Mouse (Mus musculus) thymus, postnatal 25 days (tissue): ENCODE measurements around the gene Cd81.

Experiments
- DNase-seq: peaks from one replicate; pipeline ENCODE4 v3.0.0; 2022

Cd81 gene

DNA sequence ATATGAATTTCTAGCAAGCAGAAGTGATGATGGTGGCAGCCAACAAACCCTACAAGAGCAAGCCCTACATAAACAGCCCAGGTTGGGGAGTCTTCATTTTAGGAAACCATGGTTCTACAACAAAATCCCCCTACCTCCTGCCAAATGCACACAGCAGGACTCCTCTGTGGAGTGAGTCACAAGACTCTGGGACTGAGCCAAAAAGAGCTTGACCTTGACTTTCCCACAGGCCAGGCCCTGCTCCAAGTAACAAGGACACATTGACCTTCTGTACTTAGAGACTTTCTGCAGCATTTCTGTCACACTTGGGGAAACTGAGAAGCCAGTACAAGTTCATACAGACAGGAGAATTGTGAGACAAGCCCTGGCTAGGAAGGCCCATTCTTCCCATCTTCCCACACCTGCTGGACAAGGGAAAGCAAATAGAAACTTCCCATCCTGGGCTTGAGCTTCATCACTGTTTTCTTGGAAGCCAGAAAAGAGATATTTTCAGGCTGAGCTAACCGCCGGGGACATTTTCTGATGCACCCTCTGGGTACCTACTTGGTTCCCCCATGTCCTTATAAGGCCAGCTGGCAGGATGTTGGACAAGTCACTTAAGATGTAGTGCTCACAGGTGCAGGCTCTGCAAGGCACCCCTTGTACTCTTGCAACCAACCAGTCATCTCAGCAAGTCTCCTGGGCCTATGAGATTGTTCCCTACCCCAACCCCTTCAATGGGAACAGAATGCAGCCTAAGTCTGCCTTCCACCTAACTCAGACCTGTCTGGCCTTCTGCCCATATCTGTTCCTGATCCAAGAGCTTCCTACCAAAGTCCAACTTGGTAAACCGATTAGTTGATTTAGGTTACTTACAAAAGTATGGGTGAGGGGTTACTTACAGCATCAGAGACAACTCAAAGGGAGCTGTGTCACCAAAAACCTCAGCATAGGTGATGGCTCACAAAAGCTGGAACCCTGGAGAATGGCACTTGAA is 2.4 kb upstream of the Cd81 start:
- DNase-seq: no peak

DNA sequence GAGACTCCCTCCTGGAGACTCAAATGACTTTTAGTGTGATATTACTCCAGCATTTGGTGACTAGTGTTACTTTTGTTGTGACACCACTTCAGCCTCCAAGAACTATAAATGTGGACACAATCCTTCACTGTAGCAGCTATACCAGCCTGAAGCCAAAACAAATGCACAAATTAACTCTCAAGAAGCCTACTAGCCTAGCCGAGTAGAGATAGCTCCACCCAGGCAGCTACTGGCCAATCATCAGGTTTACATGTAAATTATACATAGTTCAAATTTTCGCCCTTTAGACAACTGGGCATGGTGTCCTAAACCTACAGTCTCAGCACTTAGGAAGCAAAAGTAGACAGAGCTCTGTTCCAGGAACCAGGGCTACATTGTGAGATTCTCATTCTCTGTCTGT is 1.2 kb upstream of the Cd81 start:
- DNase-seq: no peak

DNA sequence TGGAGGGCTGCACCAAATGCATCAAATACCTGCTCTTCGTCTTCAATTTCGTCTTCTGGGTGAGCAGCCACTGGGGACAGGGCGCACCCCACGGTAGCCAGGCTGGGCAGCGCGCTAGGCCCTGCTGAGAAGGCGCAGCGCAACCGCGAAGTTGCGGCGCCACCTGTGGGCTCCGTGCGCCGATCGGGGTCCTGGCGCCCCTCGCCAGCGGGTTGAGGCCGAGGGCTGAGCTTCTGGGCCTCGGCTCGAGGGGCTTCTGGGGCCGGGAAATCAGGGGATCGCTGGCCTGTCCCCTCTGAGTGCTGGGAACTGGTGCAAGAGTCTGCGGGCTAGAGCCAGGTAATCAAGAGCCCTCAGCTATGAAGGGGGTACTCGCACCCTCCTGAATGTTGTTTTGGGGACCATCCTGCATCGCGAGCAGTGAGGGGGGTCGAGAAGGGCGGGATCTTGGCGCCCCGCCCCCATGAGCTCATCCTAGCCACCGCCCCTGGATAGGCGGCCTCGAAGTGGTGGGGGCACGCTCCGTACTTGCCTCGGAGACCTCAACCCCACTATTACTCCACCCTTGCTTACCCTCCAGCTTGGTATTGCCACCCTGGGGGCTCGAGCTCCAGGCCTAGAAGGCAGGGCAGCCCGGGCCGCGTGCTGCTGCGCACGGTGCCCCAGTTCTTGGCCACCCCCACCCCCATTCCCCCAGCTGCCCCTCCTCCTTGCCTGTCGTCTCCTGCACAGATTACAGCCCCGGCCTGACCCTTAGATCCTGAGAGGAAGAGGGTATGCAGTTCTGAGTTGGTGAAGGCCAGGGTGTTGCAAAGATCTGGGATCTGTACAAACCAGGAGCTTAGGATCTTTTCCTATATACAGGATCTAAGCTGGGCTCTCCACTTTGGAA is 715 bp downstream of the Cd81 start:
- DNase-seq: peak; percentile 83

DNA sequence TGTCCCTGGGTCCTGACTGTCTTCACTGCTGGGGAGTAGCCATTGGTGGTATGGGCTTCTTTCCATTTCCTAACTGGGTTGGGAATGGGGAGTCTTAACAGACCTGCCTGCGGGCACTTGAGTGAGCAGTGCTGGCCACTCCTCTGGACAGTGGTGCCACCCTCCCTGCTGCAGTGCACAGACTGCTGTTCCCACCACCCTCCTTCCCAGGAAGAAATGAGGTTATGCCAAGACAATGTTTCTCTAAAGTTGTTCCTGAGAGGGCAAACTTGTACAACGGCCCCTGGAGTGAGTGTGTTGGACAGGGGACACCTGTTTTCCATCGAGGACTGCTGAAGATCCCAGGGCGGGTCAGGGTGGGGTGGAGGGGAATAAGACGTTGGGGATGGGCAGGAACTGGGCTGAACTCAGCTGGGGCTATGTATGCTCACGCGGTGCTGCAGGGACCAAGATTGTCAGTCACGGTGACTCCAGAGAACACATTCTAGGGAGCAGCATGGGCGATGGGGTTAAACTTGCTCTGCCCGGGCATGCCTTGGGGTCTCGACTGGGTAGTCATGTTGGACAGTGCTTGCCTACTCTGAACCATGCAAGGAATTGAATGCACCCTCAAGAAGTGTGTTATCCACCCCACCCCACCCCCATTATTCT is 1.5 kb downstream of the Cd81 start:
- no peak for DNase-seq

DNA sequence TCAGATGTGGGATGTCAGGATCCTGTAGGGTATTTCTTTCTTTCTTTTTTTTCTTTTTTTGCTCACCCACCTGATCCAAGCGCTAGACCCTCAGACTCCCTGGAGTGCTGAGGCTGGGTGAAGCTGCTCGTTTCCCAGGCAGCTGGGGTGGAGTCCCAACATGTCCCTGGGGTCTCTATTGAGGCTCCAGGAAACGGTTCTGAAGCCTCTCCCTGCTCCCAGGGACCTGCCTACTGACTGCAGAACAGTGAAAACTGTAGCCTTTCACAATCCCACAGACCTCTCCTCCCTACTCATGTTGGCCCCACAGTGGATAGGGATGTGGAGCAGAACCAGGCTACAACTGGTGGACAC is 2.0 kb downstream of the Cd81 start:
- DNase-seq: no peak

DNA sequence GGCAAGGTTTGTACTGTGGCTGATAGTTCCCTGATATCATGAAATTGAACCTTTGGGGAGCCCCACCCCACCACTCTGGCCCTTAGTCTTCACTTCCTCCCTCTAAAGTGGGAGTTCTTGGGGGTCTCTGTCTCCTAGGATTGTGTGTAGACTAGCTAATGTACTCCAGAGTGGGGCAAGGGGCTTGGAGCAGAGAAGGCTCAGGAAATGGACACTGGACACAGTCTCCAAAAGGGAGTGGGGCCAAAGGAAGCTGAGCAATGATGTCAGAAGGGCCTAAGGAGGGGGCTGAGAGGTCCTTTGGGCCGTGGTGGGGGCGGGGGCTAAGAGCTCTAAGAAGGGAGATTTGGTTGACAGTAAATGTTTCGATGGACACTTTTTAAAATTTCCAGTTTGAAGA is 2.5 kb downstream of the Cd81 start:
- DNase-seq: no peak

DNA sequence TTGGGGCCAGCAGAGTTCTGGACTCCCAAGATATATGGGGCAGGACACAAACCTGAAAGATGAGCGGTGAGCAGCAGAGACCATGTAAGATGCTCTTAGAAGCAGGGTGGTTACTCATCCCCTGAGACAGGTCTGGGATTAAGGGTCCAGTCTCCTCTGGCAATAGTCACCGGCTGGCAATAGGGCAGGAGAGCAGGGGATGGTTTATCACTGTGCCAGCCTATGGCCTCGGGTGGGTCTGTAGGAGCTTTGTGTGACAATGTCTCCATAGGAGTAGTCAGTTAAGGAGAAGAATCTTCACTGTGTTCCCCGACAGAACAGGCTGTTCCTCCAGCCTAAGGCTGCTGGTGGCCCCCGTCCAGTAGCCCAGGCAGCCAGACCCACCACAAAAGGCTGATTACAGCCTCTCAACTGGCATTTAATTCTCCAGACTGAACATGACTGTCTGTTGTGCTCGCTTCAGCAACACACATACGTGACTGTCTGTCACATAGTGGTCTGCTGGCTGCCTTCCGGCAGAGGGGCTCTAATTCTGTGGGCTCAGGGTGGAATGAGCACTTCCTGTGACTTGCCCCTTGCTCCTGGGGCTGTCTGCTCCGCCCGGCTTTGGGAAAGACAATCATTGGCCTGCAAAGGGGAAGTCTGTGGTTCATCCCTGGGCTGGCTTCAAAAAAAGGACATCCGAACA is 3.1 kb downstream of the Cd81 start:
- DNase-seq: no peak

DNA sequence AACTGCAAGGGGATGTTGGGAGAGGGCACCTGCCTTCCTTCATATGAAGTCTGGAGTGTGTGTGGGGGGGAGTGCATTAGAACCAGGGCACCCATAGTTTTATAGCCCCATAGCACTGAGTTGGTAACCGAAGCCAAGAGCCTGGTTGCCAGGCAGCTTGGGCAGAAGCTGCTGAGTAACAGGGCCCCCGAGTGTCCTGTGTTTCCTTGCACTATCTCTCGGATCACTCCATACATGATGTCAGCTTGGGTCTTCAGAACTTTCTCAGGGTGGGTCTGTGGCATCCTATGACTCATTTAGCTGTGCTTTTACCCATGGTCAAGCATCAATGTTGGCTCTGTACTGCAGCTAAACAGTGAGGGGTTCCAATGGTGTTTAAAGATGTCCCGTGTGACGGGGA is 4.5 kb downstream of the Cd81 start:
- DNase-seq: no peak

DNA sequence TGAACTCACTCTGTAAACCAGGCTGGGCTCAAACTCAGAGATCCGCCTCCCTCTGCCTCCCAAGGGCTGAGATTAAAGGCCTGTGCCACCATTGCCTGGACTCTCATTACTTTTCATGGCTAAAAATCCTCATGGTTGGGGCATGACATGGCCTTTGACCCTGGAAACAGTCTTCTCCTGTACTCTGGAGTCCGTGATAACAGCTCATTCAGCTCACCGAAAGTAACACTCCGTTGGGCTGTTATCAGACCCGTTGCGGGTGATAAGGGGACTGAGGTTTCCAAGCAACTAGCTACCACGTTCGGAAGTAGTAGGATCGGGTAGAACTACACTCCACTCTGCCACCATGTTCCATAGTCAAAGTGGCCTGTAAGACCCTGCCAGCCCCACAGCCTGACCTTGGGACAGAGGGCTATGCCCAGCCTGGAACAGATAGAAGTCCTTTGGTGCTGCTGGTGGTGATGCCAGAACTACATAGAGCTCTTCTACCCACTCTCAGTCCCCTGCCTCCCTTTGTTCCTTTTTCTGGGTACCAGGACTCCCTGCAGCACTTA is 5.2 kb downstream of the Cd81 start:
- no peak for DNase-seq

DNA sequence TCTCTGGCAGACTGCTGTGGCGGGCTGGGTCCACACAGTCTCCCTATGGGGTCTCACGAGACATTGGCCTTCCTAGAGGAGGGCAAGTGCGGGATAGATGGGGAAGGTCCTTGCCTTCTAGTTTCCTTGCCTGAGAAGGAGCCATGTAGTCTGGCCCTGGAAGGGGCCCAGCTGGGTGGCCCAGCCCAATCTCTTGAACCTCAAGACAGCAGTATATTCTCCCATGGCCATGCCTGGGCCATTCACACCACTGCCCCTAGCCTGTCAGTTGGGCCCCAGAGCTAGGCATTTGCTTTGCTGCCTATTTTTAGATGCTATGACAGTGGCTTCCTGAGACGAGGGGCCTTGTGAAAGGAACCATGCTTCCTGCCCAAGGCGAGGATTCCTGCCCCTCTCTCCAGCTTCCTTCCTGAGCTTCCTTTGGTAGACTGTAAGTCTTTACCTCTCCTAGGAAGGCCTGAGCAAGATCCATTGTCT is 5.7 kb downstream of the Cd81 start:
- DNase-seq: peak; percentile 13

DNA sequence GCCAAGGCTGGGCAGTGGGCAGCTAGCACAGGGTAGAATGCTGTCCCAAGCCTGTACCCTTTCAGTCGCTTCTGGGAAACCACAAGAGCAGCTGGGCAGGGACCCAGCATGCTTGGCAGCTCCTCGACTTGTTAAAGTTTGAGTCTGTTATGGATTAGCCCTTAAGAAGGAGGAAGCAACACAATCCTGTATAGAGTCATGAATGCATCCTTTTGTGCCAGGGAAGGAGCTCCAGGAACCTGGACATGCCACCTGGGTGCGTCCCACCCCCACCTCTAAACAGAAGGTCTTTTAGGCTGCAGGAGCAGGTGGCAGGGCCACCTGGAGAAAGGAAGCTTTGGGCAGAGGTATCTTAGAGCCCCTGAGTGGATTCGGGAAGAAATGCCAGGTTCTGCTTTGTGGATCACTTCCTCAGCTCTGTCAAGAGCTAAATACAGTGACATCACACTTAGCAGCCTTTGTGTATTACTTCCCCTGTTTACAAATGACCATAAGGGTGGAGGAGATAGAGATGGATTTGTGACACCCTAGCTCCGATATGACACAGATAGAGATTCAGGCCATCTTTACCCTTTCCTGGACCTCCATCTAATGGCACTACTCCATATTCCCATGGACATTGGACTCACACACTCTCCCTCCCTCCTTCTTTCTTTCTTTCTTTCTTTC is 6.8 kb downstream of the Cd81 start:
- no peak for DNase-seq

DNA sequence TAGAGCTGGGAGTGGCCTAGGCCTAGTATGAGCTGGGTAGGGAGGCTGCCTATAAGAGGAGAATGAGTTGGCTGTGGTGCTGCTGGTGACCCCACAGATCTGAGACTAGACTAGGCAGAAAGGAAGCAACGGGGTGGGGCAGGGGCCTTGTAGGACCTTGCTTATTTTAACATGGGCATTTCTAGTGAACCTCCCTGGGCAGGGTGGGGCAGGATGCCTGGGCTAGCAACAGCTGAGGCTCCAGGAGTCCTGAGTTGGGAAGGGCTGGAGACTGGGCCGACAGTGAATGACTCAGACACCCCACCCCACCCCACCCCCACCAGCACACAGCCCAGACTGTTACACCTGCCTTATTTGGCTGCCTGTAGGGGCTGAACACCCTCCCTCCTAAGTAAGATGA is 10.2 kb downstream of the Cd81 start:
- DNase-seq: no peak

DNA sequence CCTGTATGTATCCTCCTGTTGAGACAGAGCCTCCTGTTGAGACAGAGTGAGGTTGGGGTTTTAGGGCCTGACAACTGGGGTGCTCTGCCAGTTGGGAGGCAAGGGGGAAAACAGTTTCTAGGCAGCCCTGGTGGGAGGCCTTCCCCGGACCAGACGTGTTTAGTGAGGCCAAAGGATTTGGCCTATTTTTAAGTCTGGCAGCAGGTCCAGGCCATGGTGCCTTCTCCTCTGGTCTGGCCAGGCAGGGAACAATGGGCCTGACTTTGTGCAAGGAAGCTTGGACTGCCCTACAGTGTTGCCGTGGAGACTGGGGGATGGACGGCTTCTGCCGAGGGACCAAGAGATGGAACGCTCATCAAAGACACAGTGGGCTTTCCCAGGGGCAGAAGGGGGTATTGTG is 11.7 kb downstream of the Cd81 start:
- DNase-seq: no peak

DNA sequence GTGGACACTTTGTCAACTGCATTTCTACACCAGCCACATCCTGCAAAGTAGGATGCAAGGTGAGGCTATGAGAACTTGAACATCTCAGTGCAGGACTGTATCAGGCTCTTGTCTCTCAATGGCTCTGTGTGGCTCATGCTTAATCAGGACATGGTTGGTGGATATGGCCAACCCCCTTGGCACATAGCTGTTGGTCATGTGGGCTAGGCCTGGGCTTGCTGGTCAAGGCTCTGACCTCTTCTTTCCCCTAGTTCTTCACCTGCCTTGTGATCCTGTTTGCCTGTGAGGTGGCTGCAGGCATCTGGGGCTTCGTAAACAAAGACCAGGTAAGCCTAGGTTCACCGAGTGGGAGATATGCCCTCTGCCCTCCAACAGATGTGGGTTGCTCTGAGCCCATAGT is 13.2 kb downstream of the Cd81 start:
- no peak for DNase-seq

DNA sequence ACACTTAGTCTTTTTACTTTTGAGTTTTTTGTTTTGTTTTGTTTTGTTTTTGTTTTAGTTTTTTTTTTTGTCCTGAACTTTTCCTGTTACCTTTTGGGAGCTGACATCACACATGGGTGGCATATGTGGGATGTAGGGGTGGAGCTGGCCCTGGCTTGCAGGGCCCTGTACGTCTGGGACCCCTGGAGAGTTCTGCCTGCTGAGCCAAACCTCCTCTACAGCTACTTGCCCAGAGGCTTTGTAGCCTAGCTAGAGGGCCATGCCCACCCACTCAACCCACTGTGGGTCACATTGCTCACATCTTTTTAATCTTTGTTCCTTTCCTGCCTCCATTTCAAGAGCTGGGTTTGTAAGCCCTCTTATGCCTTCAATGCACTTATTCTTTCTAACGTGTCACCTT is 14.9 kb downstream of the Cd81 start:
- DNase-seq: no peak

DNA sequence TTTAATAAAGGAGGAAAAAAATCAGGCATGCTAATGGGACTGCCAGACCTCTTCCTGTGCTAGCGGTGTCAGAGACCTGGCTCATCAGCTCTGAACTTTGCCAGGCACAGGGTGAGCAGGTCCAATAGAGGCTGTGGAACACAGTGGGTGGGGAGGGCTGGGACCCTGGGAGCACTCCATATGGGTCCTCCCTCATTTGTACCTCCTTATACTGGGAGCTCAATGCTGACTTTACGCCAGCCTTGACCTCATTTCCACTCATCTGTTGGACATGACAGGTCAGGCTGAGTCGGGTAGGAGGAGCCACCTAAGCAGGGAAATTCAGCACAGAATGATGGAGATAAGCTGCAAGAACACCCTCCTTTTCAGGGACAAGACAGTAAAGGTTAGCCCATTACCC is 15.4 kb downstream of the Cd81 start:
- DNase-seq: no peak

DNA sequence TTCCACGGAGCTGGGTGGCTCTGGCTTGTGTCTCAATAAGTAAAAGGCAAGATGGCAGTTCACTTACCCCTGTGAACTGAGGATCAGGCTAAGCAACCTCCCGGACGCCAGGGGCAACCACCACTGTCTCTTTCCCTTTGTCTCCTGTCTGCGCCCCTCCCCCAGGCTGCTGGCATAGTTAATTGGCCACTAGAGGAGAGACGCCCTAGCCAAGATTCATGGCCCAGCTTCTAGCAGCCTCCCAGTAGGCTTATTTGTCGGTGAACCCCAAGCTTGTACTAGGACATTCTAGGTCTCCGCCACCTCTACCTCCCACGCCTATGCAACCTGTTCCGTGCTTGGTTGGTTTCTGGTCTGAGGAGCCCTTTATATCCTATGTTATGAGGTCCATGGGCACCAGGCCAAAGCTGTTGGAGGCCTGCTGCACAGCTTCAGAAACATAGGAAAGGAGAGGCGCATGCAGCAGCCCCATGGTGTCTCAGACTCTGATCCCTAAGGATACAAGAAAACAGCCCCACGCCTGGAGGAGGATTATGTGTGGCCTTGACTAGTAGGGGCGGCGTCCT is 15.9 kb downstream of the Cd81 start:
- DNase-seq: no peak

DNA sequence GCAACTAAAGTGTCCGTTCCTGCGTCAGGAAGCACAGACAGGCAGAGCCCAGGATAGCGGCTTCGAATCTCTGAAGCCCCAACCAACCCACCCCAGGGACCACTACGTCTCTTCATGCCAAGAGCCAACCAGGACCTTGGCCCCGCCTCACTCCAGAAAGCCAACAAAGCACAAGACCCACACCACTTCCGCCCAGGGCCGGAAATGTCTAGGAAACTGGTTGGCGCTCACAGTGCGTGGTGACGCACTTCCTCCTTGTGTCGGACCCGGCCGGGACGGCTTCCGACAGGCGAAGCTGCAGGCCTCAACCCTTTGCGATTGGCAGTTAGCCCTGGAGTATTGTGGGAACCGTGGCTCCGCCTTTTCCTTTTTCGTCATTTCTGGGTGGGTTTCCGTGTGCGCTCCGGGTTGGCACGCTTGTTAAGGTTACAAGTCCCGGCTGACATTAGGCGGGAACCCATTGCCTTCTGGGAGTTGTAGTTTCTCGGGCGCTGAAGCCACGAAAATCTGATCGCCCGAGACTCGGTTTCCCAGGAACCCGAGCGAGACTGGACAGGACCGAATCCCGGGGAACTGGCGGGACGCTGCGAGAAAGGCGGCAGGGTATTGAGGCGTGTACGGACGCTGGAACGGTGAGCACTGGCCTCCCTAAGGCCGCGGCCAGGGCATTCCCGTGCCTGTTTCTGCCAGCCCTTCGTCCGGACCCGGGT is 16.5 kb downstream of the Cd81 start, which contains the start of gene Tssc4:
TSS of gene Tssc4 (plus strand) at position 368 of the 710 bp plus-strand sequence.
- DNase-seq: peak; percentile 94

DNA sequence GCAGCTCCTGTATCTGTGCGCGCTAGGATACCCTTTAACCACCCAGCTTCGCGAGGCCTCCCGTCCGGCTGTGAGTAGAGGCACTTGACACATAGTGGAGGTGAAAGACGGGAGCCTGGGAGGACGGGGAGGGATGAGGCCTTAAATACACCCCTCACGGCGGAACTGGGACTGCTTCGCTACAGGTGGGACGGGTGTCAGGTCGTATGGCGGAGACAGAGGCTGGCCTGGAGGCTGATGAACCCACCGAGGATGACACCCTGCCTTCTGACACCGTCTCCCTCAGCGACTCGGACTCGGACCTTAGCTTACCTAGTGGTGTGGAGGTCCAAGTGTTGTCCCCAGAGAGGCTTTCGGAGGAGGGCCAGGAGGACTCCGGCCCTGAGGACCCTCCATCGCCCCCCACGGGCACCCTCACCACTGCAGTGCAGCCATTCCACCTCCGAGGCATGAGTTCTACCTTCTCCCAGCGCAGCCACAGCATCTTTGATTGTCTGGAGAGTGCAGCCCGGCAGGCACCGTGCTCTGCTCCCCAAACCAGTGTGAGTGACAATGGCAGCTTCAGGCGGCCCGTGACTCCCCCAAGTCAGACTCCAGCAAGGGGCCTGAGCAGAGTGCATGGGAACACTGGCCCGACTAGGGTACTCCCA is 17.3 kb downstream of the Cd81 start:
- DNase-seq: no peak

DNA sequence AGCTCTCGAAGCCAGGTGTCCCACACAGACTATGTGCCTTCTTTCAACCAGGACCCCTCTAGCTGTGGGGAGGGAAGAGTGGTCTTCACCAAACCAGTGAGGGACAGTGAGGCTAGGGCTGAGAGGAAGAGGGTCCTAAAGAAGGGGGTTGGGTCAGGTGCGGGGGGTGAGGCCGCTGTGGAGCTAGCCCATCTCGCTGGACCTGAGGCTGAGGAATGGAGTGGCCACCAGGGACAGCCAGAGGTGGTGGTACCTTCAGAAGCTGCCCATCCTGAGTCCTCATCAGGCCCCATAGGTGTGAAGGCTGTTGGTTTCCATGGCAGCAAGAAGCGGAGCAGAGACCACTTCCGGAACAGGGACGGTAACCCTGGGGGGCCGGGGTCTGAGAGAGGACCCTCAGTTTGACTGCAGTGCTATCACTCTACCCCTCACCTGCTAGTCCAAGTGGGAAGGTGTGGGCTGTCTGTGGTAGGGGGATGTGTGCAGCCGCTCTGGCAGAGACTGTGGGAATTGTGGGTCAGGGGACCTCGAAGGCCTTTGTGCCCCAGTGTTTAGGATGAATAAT is 18.0 kb downstream of the Cd81 start:
- DNase-seq: no peak
